Mouse (Mus musculus): ENCODE measurements at regions not wholly inside any gene's neighbourhood (a gene's known extent, or its start where the extent isn't known, plus 50 kb on each side); places are given as distances from the start of the nearest gene placed in this dataset.

DNA sequence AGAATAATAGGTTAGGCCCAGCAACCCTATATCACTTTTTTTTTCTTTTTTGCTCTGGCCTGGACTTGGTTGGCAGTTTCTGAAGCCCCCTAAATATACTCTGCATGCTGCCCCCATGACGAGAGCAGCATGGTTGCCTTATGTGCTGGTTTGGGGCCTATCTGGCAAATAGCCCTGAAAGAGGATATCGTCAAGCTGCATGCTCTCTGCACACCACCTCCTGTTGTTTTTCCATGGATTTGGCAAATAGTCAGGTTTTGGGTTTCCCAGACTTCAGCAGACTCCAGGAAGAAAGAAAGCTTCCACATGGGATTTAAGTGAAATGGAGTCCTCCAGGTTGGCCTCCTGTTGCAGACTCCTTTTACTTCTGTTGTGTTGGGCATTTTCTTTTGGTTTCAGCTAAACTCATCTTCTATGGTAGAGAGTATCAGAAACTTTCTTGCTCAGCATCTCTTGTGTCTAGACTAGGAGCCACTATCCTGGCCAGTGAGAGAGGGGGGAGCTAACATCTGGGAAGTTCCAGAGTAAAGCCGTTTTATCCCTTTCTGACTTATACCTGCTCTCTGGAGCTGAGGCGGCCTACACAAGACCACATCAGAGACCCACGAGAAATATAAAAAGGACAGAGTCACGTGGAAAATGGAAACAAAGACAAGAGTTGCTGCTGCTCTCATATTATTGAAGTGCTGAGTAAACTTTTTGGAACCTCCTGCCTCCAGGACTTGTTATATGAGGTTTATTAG, 140.4 kb upstream of the Egfl6 start:
- no peak for DNase-seq (ENCODE audit: low read depth, low spot score)

DNA sequence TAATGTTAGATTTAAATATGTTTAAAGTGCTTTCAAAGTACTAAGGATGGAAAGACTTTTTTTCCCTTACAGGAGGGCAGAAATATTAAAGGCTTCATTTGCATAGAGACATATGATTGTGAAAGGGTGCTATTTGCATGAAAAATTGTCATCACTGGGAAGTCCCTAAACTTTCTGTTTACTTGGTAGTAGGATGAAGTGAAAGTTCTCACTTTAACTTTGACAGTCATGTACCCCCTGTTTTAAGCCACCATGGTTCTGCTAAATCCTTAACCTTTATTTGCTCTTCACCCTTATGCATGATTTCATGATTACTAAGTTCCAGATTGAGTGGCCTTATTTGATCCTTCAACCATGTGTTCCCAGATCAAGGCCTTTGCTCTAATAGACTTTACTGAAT, 132.6 kb upstream of the Egfl6 start:
- no peak for DNase-seq (ENCODE audit: low read depth, low spot score)

DNA sequence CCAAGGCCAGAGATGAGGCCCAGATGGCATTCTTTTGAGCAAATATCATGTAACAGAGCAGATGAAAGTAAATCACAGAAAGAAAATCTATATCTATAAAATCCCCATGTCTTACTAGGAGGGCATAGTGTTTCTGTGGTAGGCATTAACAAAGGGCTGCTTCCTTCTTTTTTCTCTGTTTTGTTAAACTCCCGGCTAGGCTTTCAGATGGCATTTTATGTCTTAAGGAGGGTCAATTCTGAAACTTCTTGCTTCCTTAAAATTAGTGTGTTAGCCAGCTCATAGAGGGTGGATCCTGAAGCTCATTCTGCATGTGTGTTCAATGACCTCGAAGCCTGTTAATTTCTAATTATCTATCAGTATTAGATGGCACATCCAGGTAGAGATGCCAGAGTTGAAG, 123.8 kb upstream of the Egfl6 start:
- DNase-seq (ENCODE audit: low read depth, low spot score), result no peak

DNA sequence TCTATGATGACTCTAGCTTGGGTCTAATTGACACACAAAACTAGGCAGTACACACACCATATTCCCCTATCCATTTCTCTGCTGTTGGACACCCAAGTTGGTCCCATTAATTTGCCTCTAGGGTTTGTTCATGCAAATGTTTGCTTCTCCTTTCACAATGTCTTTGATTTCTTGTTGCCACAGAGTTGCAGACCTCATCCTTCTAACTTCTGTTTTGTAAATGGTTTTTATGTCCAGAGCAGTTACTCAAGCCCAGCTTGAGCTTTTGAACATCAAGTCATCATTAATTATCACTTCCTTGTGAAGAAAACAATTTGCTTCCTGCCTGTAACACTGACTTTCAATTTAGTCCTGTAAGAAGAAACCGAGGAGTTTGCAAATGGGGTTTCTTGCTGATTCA, 122.6 kb upstream of the Egfl6 start:
- DNase-seq (ENCODE audit: low read depth, low spot score), result no peak

DNA sequence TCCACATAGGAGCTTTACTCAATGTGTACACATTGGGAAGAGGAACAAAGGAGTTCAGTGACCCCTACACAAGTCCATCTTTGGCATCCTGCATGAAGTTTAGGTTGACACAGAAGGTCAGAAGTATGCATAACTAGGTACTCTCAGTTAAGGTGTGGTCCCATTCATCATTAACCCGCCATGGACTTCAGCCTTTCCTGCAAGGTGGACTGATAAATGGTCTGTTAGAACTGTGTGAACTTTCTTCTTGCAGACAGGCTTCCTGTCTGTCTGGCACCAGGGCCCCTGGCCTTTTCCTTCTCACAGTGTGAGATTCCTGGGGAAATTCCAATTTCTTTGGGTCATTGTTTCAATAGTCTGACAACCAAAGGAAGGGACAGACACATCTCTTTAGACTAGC, 121.5 kb upstream of the Egfl6 start:
- no peak for DNase-seq (ENCODE audit: low read depth, low spot score)

DNA sequence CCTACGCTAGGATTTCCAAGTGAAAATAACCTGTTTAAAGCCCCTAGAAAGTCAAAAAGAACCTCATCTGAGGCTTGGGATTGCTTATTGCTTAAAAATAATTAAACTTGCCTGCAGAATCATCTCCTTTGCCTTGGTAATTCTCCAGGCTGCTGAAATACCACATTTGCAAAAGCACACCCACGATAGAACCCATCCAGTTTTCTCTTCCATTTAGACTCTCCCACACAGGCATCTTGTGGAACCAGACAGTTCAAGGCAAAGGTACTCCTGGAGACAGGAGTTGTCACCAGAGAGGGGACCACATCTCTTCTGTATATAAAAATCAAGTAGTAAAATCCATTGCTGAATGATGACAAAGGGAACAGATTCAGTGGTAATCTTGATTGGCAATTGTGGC, 118.8 kb upstream of the Egfl6 start:
- peak; percentile 81 for DNase-seq (ENCODE audit: low read depth, low spot score)

DNA sequence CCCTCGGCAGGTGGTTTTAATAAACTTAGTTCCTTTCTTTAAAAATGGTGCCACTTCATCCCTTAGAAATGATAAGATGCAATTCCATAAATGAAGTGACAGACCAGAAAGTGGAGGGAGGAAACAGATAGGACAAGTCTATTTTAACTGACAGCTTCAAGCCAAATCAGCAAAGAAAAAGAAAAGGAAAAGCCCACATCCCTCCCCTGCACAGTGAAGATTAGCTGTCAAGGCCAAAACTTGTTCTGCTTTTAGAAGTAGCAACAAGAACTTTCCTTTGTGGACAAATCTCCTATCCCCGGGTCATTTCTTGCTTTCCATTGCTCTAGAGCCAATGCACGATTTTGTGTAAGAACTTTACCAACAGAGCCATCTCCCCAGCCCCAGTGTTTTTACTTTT, 108.7 kb upstream of the Egfl6 start:
- DNase-seq (ENCODE audit: low read depth, low spot score), result no peak

DNA sequence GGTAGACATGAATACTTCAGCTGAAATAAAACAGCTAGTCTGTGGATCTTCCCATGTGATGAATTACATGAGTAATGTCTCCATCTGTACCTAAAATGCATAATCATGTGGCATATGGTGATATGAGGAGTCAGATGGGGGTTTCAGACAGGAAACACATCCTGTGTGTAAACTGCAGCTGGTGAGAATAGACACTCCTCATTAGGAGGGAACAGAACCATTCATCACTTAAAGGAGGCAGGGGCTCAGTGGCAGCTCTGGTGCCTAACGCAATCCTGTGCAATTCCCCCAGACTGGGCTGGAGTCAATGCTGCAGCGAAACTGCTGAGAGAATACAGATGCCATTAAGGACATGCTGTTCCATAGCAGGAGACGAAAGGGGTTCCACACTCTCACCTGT, 103.3 kb upstream of the Egfl6 start:
- peak; percentile 53 for DNase-seq (ENCODE audit: low read depth, low spot score)

DNA sequence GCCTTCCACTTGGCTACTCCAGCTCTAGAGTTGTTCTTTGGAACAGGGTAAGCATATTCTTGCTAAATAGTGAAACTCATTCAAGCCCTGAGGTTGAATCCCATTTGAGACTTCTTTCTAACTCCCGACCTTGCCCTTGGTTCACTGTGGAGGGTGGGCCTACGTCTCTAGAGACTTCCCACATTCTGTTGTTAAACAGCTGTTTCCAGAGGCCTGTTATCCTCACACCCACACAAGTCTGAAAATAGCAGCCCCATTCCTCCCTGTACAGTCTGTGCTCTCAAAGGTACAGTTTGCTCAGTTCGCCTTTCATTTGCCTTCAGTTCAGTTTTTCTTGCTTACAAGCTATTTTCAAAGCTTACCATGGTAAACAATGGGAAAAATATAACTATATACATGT, 87.9 kb upstream of the Egfl6 start:
- peak; percentile 63 for DNase-seq (ENCODE audit: low read depth, low spot score)

DNA sequence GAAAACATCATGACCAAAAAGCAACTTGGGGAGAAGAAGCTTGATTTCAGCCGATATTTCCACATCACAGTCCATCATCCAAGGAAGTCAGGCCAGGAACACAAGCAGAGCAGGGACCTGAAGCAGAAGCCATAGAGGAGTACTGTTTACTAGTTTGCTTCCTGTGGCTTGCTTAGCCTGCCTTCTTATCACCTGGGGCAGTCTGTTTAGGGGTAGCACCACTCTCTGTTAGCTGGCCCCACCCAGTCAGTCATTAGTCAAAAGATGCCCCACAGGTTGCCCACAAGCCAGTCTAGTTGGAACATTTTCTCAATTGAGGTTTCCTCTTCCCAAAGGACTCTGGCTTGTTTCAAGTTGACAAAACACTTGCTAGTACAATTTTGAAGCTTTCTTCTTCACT, 87.1 kb upstream of the Egfl6 start:
- no peak for DNase-seq (ENCODE audit: low read depth, low spot score)

DNA sequence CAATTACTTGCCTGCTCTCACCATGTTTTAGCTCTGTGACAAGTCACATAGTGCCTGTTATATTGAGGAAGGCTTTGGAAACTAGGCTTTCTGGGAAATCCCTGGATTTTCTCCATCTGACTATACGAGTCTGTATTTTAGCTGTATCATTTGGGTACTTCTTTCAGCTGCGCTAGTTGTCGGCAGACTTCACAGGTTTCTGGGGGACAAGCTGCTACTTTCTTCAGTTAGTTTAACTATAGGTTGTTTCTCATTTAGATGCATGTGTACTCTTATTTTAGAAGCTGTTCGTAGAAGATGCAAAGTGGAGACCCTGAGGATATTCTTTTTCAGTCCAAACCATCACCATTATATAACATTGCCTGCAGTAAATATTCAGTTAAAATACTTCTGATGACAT, 86.3 kb upstream of the Egfl6 start:
- peak; percentile 48 for DNase-seq (ENCODE audit: low read depth, low spot score)

DNA sequence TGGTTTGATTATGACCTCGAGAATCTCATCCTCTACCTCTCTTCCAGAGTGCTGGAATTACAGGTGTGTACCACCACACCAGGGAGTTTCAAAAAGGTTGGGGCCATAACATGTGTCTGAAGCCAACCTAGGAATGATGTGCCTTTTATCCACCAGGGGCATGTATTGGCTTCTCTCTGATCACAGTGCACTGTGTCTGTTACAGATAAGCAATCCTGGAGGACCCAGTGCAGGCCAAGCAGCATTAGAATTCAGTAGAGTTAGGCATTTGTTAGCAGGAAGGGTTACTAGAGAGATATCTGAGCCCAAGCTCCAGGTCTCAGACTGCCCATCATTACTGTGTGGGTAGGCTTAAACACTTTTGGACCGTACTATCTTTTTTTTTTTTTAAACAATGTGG, 80.8 kb upstream of the Egfl6 start:
- no peak for DNase-seq (ENCODE audit: low read depth, low spot score)

DNA sequence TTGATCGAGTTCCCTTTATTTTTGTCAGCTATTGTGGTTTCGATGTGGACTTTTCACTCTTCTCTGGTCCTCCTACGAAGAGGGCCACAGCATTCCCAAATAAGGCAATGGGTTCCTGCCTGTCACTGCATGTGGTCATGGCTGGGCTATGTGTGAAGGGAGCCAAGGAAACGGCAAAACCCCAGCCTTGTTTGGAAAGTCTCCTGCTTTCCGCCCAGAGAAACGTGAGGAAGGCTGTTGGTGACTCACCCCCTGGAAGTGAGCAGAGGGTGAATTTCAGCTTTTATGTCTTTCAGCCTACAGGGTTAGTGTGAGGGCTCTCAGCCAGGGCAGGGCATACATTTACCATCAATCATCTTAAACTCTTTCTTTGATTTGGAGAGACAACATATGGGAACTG, 76.3 kb upstream of the Egfl6 start:
- DNase-seq (ENCODE audit: low read depth, low spot score), result peak; percentile 73

DNA sequence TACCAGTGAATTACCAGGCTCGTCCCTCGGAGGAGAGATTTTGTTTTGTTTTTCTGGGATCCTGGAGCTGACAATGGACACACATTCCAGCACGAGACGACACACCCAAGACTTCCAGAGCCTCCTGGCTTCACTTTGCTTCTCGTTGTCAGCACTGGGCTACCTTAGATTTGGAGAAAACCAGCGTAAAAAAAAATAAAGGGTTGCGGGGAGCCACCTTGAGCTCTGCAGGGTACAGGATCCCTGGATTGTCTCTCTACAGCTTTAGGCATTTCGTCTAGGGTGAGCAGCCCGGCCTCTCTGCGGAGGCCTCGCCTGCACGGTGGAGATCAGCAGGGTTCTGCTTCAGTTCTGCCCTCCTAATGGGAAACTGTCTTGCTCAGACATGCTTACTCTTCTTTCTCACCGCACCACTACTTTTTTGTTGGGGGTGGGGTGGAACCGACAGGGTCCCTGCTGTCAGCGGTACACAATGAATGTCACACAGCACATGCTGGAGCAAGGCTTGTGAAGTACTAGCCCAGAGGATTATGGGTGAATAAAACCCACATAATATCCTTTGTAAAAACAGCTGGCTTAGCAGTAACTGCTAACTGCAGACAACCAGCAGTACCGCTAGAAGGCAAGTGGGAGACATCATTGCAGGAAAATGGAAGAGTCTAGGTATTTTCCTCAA, 75.7 kb upstream of the Egfl6 start:
- peak; percentile 84 for DNase-seq (ENCODE audit: low read depth, low spot score)

DNA sequence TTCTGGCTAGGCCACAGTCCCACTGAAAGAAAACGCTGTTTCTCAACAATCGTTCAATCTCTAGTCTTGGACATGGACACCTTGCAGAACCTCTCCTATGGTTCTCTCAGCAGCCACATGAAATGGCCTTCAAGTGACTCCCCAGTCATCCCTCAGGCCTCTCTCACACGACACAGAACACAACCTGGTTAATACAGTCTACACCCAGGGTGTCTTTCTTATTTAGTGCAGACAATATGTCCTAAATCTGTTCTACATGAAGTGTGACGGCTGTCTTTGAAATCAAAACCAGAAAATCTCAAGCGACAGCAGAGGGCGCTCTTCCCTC, 75.2 kb upstream of the Egfl6 start:
- no peak for DNase-seq (ENCODE audit: low read depth, low spot score)

DNA sequence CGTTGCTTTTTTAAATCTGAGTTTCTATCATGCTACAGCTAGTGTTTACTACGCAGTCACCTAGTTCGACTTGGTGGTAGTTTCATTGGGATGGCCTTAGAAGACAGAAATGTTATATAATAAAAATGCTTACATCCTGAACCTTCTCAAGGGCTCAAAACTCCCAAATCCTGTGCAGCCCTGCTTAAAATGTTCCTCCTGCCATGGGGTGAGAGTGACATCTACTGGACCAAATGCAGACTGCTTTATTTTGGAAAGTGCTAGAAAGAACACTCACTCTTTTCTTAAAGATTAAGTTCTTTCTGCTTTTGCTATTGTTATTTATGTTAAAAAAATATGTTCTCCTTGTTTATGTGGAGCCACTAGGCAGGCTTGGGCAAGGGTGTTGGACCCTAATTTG, 66.9 kb upstream of the Egfl6 start:
- peak; percentile 78 for DNase-seq (ENCODE audit: low read depth, low spot score)

DNA sequence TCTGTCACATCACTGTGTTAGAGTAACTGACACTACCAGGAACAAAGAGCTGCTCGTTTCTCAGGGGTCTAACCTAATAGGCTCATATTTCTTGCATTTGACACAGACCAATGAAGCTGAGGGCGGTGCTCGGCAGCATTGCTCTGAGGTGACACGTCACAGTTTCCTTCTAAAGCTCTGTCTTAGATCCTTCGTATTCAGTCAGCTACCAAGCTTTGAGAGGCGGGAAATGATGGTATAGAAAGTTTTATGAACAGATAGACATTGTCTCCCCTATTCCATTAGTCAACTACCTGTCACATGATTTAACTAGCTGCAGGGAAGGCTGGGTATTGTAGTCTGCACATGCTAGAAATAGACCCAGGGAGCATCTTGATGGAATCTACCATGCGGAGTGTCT, 60.2 kb upstream of the Egfl6 start:
- no peak for DNase-seq (ENCODE audit: low read depth, low spot score)

DNA sequence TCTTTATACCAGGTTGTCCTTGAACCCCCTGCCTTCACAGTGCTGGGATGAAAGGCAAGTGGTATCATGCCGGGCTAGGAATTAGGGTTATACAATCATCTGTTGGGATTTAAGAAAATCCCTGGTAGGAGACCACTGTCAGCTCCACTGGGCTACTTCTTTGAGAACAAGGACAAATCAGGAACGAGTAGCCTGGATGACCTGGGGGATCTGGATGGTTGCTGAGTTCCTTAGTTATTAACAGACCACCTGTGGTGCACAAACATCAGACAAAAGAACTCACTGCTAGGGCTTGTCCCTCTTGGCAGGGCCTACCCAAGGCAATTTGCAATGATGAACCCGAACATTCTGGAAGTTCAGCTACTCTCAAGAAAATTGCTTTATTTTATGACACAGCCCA, 55.7 kb upstream of the Egfl6 start:
- DNase-seq (ENCODE audit: low read depth, low spot score), result no peak

DNA sequence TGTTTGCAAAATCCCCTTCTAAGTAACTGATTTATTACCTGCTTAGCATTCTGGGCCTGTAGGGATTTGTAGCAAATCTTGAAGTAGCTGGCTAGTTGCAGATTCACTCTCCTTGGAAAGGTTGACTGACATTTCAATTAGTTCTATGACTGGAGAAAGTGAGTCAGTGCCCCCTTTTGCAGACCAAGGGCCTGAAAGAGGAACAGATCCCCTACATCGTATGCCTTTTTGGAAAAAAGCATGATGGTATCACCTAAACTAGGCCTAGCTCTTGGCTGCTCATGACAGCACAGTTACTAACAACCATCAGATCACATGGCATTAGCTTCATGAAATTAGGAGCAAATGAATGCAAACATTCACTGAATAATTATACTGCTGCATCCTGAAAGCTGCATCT, 54.7 kb upstream of the Egfl6 start:
- no peak for DNase-seq (ENCODE audit: low read depth, low spot score)

All from brain, adult 2 months (tissue).